Mouse (Mus musculus): Measurements from ENCODE around the gene Aqp12.

Aqp12 gene

DNA sequence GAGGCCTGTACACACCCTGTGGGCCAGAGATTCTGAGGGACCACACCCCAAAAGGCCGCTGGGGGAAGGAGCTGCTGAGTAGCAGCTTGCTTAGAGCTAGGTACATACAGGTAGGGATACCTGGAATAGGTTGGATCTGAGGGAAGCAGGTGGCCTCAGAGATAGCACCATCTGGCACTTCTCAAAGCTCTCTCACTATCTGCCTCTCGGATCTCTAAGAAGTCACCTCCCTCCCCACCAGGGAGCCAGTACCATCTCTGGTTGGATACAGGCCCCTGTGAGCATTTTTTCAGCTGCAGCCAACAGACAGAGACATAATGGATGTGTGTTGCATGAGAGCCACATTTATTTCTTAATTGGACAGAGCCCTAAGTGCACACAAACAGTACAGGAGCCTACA lies 9.0 kb downstream of the Aqp12 start:
- DNase-seq (ENCODE audit: low spot score): no peak

DNA sequence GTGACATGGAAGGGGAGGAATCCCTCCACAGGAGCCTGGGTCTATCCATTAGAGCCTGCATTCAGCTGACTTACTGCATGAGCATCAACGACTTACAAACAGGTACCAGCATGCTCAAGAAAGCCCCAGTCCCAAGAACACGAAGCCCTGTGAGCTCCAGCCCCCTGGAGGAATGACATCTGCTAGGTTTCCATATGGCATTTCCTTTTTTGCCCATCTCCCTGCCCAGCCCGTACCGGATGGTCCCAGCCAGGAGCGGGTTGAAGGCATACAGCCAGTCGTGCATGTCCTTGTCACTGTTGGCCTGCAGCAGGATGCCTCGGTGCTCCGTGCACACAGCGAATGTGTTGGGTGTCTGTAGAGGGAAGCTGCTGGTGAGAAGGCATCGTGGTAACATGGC lies 12.6 kb downstream of the Aqp12 start:
- no peak for DNase-seq (ENCODE audit: low spot score)

DNA sequence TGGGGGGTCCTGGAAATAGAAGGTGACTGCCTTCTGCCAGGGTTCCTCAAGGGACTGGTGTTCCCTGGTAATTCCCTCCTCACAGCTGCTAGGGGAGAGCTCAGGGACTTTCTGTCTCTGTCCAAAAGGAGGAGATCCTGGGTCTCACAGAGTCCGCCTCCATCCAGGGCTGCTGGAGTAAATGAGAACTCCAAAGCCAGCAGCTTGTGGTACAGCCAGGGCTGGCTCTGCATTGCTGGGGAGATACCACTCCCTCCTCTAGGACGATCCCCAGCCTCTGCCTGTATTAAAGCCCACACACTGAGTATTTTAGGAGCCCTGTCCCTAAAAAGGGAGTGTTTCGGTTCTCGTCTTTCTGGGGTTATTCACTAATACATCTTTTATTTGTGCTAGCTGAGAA lies 14.5 kb downstream of the Aqp12 start:
- no peak for DNase-seq (ENCODE audit: low spot score)

DNA sequence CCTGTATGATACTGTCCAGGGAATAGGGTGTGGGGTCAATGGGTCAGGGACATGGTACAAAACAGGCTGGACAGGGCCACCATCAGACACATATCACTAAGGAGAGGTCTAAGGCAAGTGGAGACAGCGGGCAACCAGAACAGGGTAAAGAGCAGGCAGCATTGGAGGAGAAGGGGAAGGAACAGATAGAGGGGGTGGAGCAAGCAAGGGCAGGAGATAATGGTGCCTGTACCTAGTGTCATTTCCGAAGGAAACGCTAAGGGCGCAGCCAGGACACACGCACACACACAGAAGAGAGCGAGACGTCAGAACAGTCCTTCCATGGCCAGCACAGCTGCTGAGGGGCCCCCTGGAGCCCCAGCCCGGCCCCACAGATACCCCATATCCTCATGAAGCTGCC lies 20.5 kb downstream of the Aqp12 start:
- no peak for DNase-seq (ENCODE audit: low spot score)

DNA sequence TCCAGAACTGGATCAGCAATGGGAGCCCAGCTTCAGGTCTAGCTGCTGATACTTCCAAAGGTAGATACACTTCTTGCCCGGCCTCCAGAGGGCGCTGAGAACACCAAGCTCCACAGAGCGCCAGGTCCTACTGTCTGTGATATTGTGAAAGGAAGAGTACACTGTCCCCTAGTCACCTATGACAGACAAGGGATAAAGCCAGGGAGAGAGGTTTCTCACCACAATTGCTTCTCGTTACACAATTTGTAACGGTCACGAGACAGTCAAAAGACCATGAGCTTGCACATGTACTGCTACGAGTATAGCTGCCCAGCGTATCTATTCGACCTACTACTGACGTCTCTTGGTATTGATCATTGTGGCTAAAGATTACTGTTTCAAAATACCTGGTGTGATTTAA lies 23.3 kb downstream of the Aqp12 start:
- no peak for DNase-seq (ENCODE audit: low spot score)

DNA sequence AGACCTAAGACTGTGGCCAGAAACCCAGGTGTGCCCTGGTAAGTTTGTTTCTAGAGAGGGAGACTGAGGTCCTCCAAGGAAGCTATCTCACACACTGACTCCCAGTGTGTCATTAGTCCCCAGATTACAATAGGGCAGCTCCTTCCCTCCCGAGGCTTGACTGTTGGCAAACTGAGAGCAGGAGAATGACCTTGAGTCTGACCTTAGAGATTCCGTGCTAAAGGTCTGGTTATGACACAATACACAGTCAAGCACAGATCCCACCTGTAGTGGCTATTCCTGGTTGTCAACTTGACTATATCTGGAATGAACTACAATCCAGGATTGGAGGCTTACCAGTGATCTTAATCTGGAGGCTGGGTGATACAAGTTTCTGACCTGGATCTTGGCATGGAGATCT lies 23.9 kb downstream of the Aqp12 start:
- no peak for DNase-seq (ENCODE audit: low spot score)

DNA sequence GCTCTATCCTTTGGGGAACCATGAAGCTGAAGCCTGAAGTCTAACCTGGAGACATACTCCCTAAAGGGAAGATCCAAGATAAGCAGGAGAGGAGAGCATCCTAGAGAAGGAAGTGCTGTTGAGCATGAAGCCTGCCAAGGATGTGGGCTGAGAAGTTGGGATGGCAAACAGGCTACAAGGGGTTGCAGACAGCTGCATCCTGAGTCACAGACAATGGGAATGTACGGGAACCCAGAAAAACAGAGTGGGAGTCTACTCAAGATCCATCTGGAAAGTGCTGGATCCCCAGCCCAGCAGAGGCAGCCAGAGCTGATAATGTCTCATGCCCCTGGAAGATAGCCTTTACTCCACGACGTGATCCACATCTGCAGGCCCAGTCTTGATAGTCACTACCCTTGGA lies 25.1 kb downstream of the Aqp12 start:
- no peak for DNase-seq (ENCODE audit: low spot score)

DNA sequence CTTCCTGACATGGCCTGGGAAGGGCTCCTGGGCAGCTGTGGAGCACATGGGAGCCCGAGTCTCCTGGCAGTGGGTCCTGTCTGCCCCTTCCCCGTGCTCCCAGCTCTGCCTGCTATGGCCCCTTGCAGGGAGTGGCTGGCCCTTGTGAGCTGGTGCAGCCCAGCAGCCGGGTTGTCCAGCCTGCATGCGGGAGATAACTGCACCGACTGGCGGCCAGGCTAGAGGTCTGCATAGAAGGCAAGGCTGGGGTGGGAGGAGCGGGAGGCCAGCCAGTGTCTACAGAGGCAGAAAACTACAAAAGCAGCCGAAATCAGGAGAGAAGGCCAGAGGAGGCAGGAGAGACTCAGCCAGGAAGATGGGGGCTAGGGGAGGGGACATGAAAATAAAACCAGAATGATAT lies 27.9 kb downstream of the Aqp12 start:
- peak; percentile 48 for DNase-seq (ENCODE audit: low spot score)

DNA sequence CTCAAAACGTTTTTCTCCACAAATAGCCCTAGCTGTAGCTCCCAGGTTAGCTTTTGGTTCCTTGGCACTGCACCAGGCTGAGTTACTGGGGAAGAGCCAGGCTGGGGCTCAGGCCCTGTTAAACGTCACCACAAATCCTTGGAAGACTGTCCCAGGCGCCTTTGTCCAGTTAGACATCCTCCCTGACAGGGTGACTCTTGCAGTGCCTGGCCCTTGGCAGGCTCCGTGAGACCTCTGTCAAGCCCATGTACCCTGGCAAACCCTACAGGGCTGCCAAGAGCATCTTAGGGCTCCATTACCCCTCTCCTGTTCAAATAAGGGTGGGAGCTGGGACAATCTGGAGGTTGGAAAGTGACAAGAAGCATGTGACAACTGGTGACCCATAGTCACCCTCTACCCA lies 29.8 kb downstream of the Aqp12 start:
- no peak for DNase-seq (ENCODE audit: low spot score)

DNA sequence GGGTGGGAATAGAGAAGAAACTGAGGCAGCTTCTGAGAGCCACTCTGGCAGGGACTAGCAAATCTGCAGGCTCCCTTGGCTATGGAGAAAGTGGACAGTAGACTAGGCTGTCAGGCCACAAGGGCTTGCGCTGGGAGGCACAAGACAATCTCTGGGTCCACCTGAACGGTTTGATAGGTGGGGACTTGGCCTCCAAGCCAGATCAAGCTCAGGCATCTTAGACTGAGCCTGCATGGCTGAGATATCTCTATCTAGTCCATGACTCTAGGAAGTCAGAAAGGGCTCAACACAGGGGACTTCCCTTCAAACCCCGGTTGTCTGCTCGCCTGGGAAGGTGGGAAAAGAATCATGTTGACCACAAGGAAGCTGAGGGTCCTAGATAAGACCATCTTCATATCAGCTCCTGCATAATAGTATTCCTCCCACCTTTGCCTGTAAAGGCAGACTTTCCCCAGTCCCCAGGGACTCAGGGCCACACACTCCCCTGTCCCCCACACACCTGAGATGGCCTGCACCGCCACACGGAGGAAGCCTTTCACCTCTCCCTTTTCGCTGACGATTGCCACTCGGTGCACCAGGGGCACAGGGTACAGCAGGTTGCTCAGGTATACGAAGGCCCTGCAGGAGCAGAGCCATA lies 40.1 kb downstream of the Aqp12 start:
- peak; percentile 55 for DNase-seq (ENCODE audit: low spot score)

DNA sequence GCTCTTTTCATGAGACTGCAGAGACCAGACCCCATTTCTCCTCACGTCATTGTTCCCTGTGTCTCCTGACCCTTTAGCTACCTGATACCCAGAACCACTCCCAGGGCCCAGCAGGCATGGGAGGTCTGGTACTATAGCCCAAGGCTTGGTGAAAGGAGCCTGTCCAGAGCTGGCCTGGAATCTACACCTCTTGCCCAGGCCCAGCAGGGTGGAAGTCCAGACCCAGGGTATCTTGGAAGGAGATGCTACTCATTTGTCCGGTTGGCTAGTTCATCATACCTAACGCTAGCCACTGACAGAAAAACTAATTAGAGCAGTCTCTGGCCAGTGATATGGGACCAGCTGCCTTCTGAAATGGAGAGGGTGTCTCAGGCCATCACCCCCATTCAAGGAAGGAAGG lies 43.9 kb downstream of the Aqp12 start:
- no peak for DNase-seq (ENCODE audit: low spot score)

DNA sequence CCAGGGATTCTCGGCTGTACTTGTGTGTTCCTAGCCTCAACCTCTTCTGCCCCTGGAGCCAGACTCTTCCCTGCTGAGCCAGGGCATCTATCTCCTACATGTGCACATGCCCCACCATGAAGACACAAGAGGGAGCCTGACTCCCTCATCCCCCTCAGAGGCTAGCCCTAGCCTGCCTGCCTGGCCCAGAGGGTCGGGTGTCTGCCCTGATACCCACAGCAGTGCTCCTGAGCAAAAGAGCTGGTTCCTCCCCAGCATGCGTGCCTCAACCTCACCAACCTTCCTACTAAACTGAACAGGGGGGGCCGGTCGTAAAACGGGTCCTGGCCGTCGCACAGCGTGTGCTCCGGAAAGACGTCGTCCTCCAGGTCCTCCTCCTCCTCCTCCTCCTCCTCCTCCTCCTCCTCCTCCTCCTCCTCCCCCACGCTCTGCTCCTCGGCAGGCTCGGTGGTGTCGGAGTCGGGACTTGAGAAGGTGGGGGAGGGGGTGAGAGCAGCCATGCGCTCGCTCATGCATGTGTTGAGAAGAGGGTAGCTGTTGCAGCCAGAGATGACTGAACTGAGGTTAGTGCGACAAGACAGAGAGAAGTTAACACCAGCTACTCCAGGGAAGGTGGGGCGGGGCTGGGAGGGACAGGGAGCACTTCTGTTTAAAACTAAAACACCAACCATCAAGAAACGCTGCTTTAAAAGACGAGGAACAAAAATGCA lies 45.1 kb downstream of the Aqp12 start:
- no peak for DNase-seq (ENCODE audit: low spot score)

Data from c-Kit-positive CD71-positive TER-119-positive erythroid progenitor cells, embryonic 14.5 days (primary cell).